Mouse (Mus musculus) embryo, embryonic 10.5 days (tissue): ENCODE results near the gene Tas2r143.

Source experiments
- DNase-seq: peaks from one replicate; pipeline ENCODE4 v3.0.0-alpha.2; 2015; ENCODE audit warnings: low spot score

The Tas2r143 gene

DNA sequence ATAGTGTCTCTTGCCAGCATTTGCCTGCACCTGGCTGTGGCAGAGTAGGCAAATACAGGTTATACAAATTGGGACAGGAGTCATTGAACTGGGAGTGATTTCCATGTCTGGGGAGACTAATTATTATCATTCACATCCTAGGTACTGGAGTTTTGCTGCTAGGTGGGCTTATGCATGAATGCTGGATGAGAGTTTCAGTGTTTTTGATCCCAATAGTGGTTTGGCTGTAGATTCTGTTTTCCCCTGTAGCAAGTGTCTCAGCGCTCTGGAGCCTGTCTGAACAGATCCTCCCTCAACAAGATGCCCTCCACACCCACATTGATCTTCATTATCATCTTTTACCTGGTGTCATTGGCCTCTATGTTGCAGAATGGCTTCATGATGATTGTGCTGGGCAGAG, at the start of gene Tas2r143:
Gene Tas2r143, plus strand, starts transcription at position 301 of the 400 bp plus-strand sequence.
- no peak for DNase-seq

DNA sequence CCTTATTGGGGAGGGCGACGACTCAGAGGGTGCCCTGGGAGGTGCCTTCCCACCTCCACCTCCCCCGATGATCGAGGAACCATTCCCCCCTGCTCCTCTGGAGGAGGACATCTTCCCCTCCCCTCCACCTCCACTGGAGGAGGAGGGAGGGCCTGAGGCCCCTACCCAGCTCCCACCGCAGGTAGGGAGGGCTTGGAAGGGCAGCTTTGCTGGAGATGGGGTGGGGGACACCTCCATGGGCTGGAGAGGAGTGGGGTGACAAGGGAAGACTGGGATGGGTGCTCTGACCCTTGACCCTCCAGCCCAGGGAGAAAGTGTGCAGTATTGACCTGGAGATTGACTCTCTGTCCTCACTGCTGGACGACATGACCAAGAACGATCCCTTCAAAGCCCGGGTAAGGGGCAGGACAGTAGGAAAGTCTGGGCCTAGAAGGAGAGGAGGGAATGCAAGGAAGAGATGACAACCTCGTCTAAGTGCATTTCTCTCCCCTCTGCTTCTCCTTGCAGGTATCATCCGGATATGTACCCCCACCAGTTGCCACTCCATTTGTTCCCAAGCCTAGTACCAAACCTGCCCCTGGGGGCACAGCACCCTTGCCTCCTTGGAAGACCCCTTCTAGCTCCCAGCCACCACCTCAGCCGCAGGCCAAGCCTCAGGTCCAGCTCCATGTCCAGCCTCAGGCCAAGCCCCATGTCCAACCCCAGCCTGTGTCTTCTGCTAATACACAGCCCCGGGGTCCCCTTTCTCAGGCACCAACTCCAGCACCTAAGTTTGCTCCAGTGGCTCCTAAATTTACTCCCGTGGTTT, 48.9 kb upstream of the Tas2r143 start:
- DNase-seq, result no peak

DNA sequence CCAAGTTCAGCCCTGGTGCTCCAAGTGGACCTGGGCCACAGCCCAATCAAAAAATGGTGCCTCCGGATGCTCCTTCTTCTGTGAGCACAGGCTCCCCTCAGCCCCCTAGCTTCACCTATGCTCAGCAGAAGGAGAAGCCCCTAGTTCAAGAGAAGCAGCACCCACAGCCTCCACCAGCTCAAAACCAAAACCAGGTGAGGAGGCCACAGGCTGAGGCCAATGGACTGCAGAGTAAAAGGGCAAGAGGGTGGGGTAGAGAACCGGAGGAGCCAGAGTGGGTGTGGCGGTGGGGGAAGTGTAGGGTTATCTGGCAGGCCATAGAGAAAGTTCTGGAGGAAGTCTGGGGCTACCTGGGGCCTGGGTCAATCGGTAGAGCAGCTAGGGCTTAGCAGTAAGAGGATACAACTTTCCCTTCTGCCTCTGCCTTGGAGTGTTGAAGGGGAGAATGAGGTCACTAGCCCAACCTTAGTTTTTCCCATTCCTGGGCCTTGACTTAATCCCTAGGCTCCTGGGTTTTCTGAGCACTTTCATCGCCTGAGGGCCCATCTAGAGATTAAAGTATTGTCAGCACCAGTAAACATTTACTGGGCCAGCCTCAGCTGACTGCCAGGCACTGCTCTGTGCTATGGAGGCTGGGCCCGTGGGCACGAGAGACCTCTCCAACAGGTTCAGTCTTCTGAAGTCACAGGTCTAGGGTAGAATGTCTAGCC, 48.1 kb upstream of the Tas2r143 start:
- DNase-seq, result no peak

GRCm38 (mm10) chr6:42352486-42352846, 47.6 kb upstream of the Tas2r143 start:
- DNase-seq, result no peak

- DNase-seq, result no peak
Measured at GRCm38 (mm10) chr6:42353180-42353579, 46.9 kb upstream of the Tas2r143 start.

GRCm38 (mm10) chr6:42354076-42355019, 45.7 kb upstream of the Tas2r143 start:
- no peak for DNase-seq

- no peak for DNase-seq
Measured at GRCm38 (mm10) chr6:42355366-42355765, 44.7 kb upstream of the Tas2r143 start.

DNA sequence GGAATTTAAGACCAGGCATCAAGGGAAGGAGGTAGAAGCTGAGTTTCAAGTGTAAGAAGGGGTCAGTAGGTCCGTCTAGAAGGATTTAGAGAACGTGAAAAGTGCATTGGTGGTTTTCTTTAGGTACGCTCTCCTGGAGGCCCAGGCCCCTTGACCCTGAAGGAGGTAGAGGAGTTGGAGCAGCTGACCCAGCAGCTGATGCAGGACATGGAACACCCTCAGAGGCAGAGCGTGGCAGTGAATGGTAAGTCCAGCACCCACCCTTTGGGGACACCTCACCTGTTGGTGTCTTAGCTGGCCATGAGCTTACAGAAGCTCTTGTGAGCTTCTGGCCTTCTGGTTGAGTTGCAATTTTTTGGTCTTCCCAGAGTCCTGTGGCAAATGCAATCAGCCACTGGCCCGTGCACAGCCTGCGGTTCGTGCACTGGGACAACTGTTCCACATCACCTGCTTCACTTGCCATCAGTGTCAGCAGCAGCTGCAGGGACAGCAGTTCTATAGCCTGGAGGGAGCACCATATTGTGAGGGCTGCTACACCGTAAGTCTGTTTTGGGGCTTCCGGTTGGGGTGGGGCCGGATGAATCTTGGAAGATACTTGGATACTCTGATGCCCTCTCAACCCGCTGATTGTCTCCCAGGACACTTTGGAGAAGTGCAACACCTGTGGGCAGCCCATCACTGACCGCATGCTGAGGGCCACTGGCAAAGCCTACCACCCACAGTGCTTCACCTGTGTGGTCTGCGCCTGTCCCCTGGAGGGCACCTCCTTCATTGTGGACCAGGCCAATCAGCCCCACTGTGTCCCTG, 44.0 kb upstream of the Tas2r143 start:
- no peak for DNase-seq

GRCm38 (mm10) chr6:42356913-42357312, 43.1 kb upstream of the Tas2r143 start:
- DNase-seq, result no peak

DNA sequence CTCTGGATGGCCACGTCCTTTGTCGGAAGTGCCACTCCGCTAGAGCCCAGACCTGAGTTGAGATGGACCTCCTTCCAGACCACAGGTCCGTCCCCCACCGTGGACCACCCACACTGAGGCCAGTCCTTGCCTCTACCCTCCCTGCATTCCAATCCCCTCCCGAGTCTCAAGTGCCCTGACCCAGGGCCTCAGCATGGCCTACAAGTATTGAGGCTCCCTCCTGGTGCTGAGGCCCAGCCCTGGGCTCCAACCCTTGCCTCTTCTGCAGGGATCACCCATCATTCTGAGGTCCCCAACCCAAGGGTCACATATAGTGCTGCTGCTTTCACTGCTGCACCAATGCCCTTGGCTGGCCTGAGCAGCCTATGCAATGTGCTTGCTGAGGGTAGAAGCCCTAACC, 42.1 kb upstream of the Tas2r143 start:
- DNase-seq, result no peak

GRCm38 (mm10) chr6:42358901-42359300, 41.1 kb upstream of the Tas2r143 start:
- no peak for DNase-seq

DNA sequence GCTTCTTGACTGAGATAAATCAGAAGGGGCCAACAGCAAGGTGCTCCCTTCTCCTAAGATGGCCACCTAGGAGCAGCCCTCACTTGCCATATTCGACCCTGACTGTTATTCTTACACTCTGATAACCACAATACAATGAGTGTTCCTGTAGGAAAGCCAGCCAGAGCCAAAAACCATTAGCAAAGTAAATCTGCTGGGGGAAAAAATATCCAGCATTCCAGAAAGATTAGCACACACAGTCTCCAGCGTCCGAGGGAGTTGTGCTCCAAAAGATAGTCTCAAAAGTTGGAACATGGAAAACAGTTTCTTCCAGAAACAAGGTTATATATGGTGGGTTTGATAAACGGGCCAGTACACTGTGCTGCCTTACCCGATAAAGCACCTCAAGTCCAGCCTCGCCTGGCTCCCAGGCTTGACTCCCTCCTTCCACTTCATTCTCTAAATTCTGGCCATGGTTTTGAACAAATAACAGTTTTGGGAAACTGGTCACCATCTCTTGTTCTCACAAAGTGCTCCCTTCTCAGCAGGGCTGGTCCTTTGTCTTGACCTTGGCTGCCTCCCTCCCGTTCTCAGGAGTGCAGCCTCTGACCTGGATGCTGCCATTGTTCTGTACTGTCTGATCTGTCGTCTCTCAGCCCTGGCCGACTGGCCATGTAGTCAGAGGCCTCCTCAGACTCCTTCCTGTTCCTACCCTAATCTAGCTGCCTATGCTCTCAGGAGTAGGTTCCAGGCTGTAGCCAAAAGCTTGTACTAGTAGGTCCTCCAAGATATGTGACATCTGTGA, 40.5 kb upstream of the Tas2r143 start:
- no peak for DNase-seq

DNA sequence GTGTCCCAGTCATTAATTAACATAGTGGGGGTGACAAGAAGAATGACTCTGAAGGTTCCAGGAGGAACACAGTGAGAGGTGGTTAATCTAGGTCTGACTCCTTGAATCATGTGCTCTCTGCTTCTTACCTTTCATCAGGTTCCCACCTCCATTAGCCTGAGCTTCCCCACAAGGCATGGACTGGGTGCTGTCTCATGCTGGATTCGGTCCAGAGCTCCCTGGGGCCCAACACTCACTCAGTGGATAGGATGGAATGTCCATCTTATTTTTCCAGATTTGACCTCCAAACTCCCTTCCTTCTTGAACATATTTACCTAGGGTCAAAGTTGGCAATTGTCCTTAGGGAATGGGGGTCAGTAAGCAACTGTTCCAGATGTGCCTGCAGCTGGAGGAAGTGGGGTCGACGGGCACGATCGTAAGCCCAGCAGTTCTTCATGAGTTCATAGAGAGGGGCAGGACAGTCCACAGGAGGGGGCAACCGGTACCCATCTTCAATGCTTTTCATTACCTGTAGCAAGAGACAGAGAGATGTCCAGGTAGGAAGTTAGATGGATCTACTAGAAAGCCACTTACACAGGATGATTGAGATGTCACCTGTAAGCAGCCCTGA, 39.7 kb upstream of the Tas2r143 start:
- no peak for DNase-seq

GRCm38 (mm10) chr6:42361041-42361895, 38.8 kb upstream of the Tas2r143 start:
- no peak for DNase-seq

GRCm38 (mm10) chr6:42362074-42362473, 38.0 kb upstream of the Tas2r143 start:
- DNase-seq, result no peak

DNA sequence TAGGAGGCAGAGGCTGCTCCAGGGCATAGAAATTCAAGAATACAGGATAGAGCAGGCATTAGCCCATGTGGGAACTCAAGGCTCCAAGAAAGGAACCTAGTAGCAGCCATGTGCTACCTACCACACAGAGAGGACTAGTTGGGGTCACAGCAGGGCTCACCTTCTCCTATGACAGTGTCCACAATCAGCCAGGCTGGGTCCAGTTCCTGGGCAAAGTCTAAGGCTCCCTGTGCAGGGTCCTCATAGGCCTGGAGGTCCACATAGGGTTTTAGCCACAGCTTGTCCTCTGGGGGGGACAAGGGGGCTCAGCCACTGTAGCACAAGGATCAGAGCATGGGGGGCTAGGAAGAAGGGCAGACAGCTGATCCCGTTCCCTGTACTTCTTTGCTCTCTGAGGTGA, 37.5 kb upstream of the Tas2r143 start:
- DNase-seq, result no peak

GRCm38 (mm10) chr6:42362974-42363373, 37.1 kb upstream of the Tas2r143 start:
- DNase-seq, result no peak

GRCm38 (mm10) chr6:42364066-42364465, 36.0 kb upstream of the Tas2r143 start:
- DNase-seq, result no peak

DNA sequence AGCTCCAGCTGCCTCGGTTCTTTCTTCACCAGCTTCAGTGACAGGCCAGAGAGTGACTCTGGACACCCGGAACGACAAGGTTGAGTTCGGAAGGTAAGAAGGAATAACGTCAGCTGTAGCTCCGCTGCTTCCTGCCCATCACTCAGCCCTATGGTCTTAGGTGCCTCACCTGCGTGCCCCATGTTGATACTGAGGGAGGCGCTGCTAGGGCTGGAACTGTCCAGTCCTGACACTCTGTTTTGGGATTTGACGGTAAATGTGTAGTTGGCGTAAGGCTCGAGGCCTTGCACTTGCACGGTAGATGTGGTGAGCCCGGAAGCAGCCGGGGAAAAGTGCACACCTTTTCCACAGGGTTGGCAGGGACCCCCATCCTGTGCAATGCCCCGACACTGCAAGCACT, 35.4 kb upstream of the Tas2r143 start:
- DNase-seq, result no peak
